Mouse (Mus musculus) stomach, embryonic 16.5 days (tissue): ENCODE measurements around the gene Nde1. TPM values are rescaled to one million over a fixed set of nuclear protein-coding genes. Genes with fewer than 3 reads are reported as not detected.
"Not testable (repeated sequence)": the region's sequence is repeated elsewhere in the genome, so short reads cannot be mapped to it uniquely, and the experiment has no call there.

ENCODE experiments used
- ATAC-seq: fragments of 200-750 bp; cut with Nextera tagmentation; 2 replicates; pipeline ENCODE4 v1.8.0; 2017; ENCODE audit warnings: moderate number of reproducible peaks, moderate TSS enrichment; ENCODE audit not compliant: insufficient read depth, low FRiP score
- H3K27ac ChIP-seq: fragments of 300-500 bp; sonication (generic); 2 replicates; pipeline ENCODE4 v1.5.1; 2014; ENCODE audit warnings: low read length
- H3K27me3 ChIP-seq: fragments of 300-500 bp; sonication (generic); 2 replicates; pipeline ENCODE4 v1.6.1; 2014; ENCODE audit warnings: low read length, control low read depth, mixed read lengths; ENCODE audit not compliant: control insufficient read depth, insufficient read depth
- H3K36me3 ChIP-seq: fragments of 300-500 bp; sonication (generic); 2 replicates; pipeline ENCODE4 v1.6.1; 2014; ENCODE audit warnings: low read length; ENCODE audit not compliant: control insufficient read depth, insufficient read depth
- H3K4me1 ChIP-seq: fragments of 300-500 bp; sonication (generic); 2 replicates; pipeline ENCODE4 v1.6.1; 2014; ENCODE audit warnings: low read length, control low read depth, mixed read lengths; ENCODE audit not compliant: control insufficient read depth, insufficient read depth
- H3K4me2 ChIP-seq: fragments of 300-500 bp; sonication (generic); 2 replicates; pipeline ENCODE4 v1.6.1; 2014; ENCODE audit warnings: low read depth, low read length, mixed read lengths
- H3K4me3 ChIP-seq: fragments of 300-500 bp; sonication (generic); replicated peaks from 2 replicates; pipeline ENCODE4 v1.5.1; 2014; ENCODE audit warnings: mild to moderate bottlenecking, low read length
- H3K9ac ChIP-seq: fragments of 300-500 bp; sonication (generic); 2 replicates; pipeline ENCODE4 v1.6.1; 2014; ENCODE audit warnings: low read length
- H3K9me3 ChIP-seq: fragments of 300-500 bp; sonication (generic); replicated peaks from 2 replicates; pipeline ENCODE4 v1.6.1; 2016; ENCODE audit warnings: low read length, control low read depth; ENCODE audit not compliant: control insufficient read depth
- WGBS: fragments of 180-500 bp; shearing (Covaris S2); extraction: QIAGEN DNeasy Blood & Tissue Kit; methylation state at CpG from one replicate; pipeline ENCODE4 v1.1.7; 2014; 5-methylcytosine and 5-hydroxymethylcytosine counted together
- polyA plus RNA-seq: library from polyadenylated mRNA; unstranded; fragments of >200 nt; fragmentation: Nextera tagmentation; extraction: Ambion mirVana; gene quantifications from 2 replicates; pipeline ENCODE4 v1.2.1, GENCODE M21; 2015

The Nde1 gene
- polyA plus RNA-seq, 1 experiment from 2014 or later, result 78.9 TPM

DNA sequence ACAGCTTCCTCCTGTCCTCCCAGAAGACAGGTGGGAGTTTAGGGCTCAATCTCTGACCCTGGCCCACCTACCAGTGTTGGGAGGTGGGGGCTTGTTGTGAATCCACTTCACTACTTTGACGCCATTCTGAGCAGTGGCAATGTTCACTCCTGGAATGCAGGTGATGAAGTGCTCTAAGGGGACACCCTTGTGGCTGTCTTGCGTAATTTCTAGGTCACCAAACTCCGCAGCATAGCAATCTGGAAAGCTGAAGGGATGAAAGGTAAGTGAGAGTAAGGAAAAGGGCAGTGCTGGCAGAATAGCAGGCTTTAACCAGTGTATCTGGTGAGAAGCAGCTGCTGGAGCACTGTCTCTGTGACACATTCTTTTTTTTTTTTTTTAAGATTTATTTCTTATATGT is 31.7 kb upstream of the Nde1 start:
- no peaks in the 10 kb centered on the region for H3K27me3 ChIP-seq
- H3K27ac ChIP-seq, result no peak overlapping the region
- H3K9ac ChIP-seq, result no peak overlapping the region
- WGBS, result 82% methylated on average over 3 of the region's 3 CpGs
- H3K4me3 ChIP-seq, result no peak overlapping the region
- no peaks in the 10 kb centered on the region for H3K4me1 ChIP-seq
- H3K4me2 ChIP-seq, result no peak overlapping the region
- H3K36me3 ChIP-seq, result peaks cover 22% of the 10 kb centered on the region
- no peaks in the 10 kb centered on the region for H3K9me3 ChIP-seq
- ATAC-seq, result no peak

DNA sequence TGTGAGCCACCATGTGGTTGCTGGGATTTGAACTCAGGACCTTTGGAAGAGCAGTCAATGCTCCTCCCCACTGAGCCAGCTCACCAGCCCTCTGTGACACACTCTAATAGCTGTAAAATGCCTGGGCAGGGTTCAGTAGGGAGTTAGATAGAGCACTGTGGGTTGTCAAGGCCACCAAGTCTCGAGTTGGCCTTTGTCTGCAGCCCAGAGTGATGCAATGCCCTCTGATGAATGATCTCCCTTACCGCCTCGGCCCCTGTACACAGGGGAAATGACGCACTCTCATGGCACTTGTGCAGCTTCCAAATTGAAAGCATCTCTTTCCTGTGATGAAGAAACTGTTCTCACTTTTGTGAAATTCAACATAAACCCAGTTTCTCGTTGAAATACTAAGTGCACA is 31.2 kb upstream of the Nde1 start:
- ATAC-seq, result no peak
- H3K4me2 ChIP-seq, result no peak overlapping the region
- H3K36me3 ChIP-seq, result peaks cover 27% of the 10 kb centered on the region
- no peak overlapping the region for H3K4me3 ChIP-seq
- H3K27ac ChIP-seq, result no peak overlapping the region
- no peaks in the 10 kb centered on the region for H3K4me1 ChIP-seq
- H3K9me3 ChIP-seq, result no peaks in the 10 kb centered on the region
- WGBS, result 85% methylated on average over 5 of the region's 5 CpGs
- H3K27me3 ChIP-seq, result no peaks in the 10 kb centered on the region
- H3K9ac ChIP-seq, result no peak overlapping the region

DNA sequence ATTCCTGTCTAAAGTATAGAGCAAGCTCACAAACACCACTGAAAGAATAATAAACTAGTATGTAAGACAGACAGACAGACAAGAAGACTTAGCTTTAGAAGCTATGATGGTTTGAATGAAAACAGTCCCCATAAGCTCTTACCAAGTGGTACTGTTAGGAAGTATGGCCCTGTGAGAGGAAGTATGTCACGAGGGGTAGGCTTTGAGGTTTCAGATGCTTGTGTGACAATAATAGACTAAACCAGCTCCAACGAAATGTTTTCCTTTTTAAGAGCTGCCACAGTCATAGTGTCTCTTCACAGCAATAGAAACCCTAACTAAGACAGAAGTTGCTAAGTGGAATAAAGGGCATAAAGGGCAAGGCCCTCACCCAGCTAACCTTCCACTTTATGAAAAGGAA is 28.1 kb upstream of the Nde1 start:
- no peaks in the 10 kb centered on the region for H3K27me3 ChIP-seq
- 77% methylated on average over 2 of the region's 2 CpGs for whole genome bisulfite sequencing
- no peak for ATAC-seq
- no peak overlapping the region for H3K27ac ChIP-seq
- no peaks in the 10 kb centered on the region for H3K4me1 ChIP-seq
- no peak overlapping the region for H3K9ac ChIP-seq
- H3K4me2 ChIP-seq, result no peak overlapping the region
- no peak overlapping the region for H3K4me3 ChIP-seq
- H3K36me3 ChIP-seq, result peaks cover 20% of the 10 kb centered on the region
- no peaks in the 10 kb centered on the region for H3K9me3 ChIP-seq

DNA sequence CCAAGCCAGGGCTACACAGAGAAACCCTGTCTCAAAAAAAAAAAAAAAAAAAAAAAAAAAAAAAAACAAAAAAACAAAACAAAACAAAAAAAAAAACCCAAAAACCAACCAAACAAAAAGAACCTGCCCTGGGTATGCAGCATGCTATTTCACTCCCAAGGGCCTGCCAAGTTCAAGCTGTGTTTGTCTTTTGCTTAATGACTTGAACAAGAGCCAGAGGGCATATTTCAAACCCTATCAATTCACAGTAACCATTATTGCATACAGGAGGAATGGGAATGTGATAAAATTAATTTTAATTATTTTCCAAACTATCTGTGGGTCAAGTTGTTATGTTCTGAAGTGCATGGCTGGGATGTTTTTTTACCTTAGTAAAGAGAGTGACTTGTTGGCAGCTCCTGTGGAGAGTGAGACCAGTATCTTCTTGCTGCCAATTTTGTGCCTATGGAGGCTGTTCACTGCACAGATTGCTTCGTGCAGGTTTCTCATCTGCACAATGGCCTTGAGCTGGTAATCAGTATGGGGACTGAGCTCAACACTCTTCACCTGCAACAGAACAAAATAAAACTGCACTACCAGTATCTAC is 25.0 kb upstream of the Nde1 start:
- ATAC-seq, result no peak
- H3K4me3 ChIP-seq, result no peak overlapping the region
- H3K4me2 ChIP-seq, result no peak overlapping the region
- no peaks in the 10 kb centered on the region for H3K27me3 ChIP-seq
- no peaks in the 10 kb centered on the region for H3K4me1 ChIP-seq
- H3K36me3 ChIP-seq, result peaks cover 26% of the 10 kb centered on the region; the same call in 1 of the 2 replicates
- H3K27ac ChIP-seq, result no peak overlapping the region
- no peaks in the 10 kb centered on the region for H3K9me3 ChIP-seq
- WGBS, result 88% methylated on average over 1 of the region's 1 CpGs
- no peak overlapping the region for H3K9ac ChIP-seq

DNA sequence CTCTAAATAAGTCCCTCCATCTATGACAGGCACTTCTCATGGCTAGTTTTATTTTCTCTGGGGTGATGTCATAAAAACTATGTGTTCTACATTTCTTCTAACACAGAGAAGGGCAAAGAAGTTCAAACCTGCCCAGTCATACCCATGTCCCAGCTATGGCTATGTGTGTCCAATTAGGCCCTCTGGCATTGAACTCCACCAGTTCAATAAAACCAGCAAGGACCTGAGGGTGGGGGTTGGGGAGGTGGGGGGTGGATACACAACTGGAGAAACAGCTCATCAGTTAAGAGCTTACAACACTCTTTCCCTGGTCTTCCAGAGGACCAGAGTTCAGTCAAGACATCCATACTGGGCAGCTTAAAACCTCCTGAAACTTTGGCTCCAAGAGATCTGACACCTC is 24.0 kb upstream of the Nde1 start:
- H3K27me3 ChIP-seq, result no peaks in the 10 kb centered on the region
- peaks cover 25% of the 10 kb centered on the region; the same call in 1 of the 2 replicates for H3K36me3 ChIP-seq
- ATAC-seq, result no peak
- H3K4me1 ChIP-seq, result no peaks in the 10 kb centered on the region
- no peak overlapping the region for H3K27ac ChIP-seq
- H3K4me3 ChIP-seq, result no peak overlapping the region
- no peaks in the 10 kb centered on the region for H3K9me3 ChIP-seq
- H3K9ac ChIP-seq, result no peak overlapping the region
- H3K4me2 ChIP-seq, result no peak overlapping the region

DNA sequence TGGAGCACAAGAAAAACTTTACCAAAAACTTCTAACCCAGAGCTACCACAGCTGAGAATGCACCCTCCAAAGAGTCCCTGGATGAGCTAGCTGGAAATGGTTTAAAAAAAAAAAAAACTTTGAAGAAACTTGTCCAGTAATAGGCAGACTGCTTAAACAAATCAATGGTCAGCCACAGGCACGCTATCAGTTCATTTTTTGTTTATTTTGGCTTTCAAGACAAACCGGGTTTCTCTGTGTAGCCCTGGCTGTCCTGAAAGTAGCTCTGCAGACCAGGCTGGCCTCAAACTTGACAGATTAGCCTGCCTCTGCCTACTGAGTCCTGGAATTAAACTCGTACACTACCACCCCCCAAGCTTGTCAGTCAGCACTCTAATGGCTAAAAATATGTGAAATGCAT is 19.8 kb upstream of the Nde1 start:
- H3K36me3 ChIP-seq, result peaks cover 28% of the 10 kb centered on the region
- H3K27me3 ChIP-seq, result no peaks in the 10 kb centered on the region
- no peak overlapping the region for H3K9ac ChIP-seq
- no peaks in the 10 kb centered on the region for H3K4me1 ChIP-seq
- no peak overlapping the region for H3K4me2 ChIP-seq
- WGBS, result 60% methylated on average over 3 of the region's 3 CpGs
- no peak overlapping the region for H3K4me3 ChIP-seq
- no peak overlapping the region for H3K27ac ChIP-seq
- ATAC-seq, result no peak
- no peaks in the 10 kb centered on the region for H3K9me3 ChIP-seq

DNA sequence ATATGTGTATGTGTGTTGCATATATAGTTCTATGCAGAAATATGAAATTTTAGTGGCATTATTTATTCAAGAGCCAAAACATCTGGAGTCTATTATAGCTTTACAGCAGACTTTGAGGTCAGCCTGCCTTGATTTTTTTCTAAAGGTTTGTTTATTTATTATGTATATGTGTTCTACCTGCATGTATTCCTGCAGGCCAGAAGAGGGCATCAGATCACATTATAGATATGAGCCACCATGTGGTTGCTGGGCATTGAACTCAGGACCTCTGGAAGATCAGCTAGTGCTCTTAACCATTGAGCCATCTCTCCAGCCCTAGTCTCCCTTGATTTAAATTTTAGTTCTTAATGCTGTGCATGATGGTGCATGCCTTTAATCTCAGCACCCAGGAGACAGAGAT is 15.4 kb upstream of the Nde1 start:
- Histone ChIP-seq H3K4me3 (no peak overlapping the region), H3K36me3 (peaks cover 14% of the 10 kb centered on the region), H3K9ac (no peak overlapping the region), H3K27ac (no peak overlapping the region), H3K4me2 (no peak overlapping the region), H3K27me3 (no peaks in the 10 kb centered on the region), H3K9me3 (no peaks in the 10 kb centered on the region), H3K4me1 (no peaks in the 10 kb centered on the region)
- no peak for ATAC-seq

DNA sequence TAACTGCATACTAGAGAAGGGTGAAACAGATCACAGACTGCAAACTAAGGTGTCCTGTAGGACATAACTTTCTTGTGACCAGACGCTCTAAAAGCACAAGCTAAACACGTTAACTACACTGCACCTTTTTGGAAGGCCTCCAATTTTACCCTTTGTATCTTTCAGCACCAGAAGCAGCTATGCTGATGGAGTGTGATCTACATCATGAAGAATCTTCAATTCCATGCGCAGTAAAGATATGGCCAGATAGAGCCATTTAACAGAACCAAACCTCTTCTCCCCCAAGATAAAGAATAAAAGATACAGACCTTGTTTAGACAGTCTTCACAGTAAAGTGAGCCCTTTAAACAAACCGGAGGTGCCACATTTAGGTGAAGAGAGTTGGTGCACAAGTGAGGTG is 11.4 kb upstream of the Nde1 start:
- WGBS, result 91% methylated on average over 4 of the region's 4 CpGs
- Histone ChIP-seq H3K36me3 (peaks cover 8% of the 10 kb centered on the region; the same call in 1 of the 2 replicates), H3K9me3 (no peaks in the 10 kb centered on the region), H3K9ac (no peak overlapping the region), H3K27me3 (no peaks in the 10 kb centered on the region), H3K4me3 (no peak overlapping the region), H3K4me2 (no peak overlapping the region), H3K4me1 (no peaks in the 10 kb centered on the region), H3K27ac (no peak overlapping the region)
- no peak for ATAC-seq

DNA sequence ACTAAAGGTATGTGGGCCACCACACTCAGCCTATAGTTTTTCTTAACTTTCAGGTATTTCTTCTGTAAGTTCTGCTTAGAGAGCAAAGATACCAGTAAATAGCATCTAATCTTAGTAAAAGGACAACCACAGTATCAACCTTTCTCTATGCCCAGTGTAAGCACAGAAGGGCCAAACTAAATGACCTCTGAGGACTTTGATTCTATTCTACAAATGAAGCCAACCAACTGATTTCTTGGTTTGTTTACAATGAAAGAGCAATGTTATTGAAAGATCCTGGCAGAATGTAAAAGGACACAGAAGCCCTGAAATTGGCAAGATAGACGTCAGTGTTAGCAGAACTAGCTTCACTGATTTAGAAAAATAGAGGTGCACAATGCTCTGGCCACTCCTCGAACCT is 7.4 kb upstream of the Nde1 start:
- H3K27me3 ChIP-seq, H3K9me3 ChIP-seq, H3K27ac ChIP-seq, H3K36me3 ChIP-seq, H3K9ac ChIP-seq, H3K4me3 ChIP-seq, ATAC-seq, H3K4me2 ChIP-seq: not testable (repeated sequence)
- peaks cover 13% of the 10 kb centered on the region for H3K4me1 ChIP-seq
- 77% methylated on average over 1 of the region's 2 CpGs for WGBS

DNA sequence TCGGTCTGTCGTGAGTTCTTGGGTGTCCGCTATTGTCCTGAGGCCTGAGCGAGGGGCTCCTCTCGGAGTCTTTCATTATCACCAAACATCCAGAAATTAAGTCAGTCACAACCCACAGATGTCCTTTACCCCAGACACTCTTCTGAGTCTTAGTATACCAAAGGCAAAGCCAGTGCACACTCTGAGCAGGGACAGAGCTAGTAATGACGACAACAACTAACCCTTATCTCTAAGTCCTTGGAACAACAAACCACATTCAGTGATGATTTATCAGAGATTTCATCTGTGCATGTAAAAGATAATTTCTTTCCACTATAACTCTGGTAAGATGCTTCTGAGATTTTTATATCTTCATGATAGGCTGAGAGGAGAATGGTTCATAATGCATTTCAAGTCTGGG is 6.8 kb upstream of the Nde1 start:
- no peak overlapping the region for H3K9ac ChIP-seq
- no peak overlapping the region for H3K27ac ChIP-seq
- H3K4me3 ChIP-seq, result no peak overlapping the region
- H3K36me3 ChIP-seq, result 0 out of 2 replicates have a peak, but pooled peaks cover 3% of the 10 kb centered on the region
- WGBS, result 85% methylated on average over 5 of the region's 6 CpGs
- no peaks in the 10 kb centered on the region for H3K27me3 ChIP-seq
- H3K9me3 ChIP-seq, result no peaks in the 10 kb centered on the region
- H3K4me2 ChIP-seq, result no peak overlapping the region
- H3K4me1 ChIP-seq, result peaks cover 13% of the 10 kb centered on the region
- ATAC-seq, result no peak
